Mouse (Mus musculus): Measurements from ENCODE around the gene Gipc3.

GRCm38 (mm10) chr10:81323791-81324530 lies 19.1 kb downstream of the Gipc3 start:
- TF ChIP-seq CTCF (IDR thresholded peaks at IDR 0.05; ENCODE audit: control insufficient read depth, insufficient read depth, insufficient replicate concordance, low read depth, low read length) (no peak), POLR2A (IDR thresholded peaks at IDR 0.05; ENCODE audit: control insufficient read depth, low read depth, low read length) (no peak)

All from testis, adult 2 months (tissue).